Mouse (Mus musculus) heart, adult 9 months (tissue): ENCODE data around the gene Gm2026.
"Not testable (repeated sequence)": the region's sequence is repeated elsewhere in the genome, so short reads cannot be mapped to it uniquely, and the experiment has no call there.

Experiments
- DNase-seq, 2 experiments: peaks; one replicate each; pipeline ENCODE4 v3.0.0; 2022; ENCODE audit warnings: low spot score in 2 of 2

Gene Gm2026

GRCm38 (mm10) chr2:175965031-175965430 is at the start of gene Gm2026:
TSS of gene Gm2026 (plus strand) at chr2:175965331.
- DNase-seq, result not testable (repeated sequence)

GRCm38 (mm10) chr2:175931000-175931399 is 34.1 kb upstream of the Gm2026 start, which contains the start of gene Zfp966:
TSS of gene Zfp966 (minus strand) at chr2:175931100.
- not testable (repeated sequence) for DNase-seq
